In the genomic region with DNA sequence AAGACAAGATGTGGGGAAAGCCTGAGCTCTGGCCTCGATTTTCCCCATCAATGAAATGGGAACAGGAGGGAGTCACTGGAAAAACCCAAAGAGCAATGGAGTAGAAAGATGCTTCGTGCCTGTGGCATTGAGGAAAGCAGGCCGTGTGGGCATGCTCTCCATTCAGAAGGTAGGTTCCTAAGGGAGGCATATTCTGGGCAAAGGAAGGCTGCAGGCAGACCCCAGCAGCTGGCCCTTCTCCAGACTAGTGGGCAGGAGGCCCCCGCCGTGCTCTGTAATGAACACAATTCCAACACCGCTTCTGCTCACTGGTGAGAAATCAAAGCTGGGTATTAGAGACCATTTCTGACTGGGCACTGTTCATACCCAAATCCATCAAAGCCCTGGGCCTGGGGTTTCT, we compare ENCODE assay signal across 10 mouse cellular contexts. TPM values are rescaled to one million over a fixed set of nuclear protein-coding genes. Genes with fewer than 3 reads are reported as not detected.
DNase-seq lines count a peak whose midpoint lies in the region; ATAC-seq and TF ChIP-seq lines count a peak whose summit lies in the region.
"Had no signal": no experiment of that assay in that cellular context is flagged by ENCODE, and none has a peak within 500 bp of the region (broad histone marks: within the 10 kb centered on the region; RNA-seq: fewer than 3 reads in every experiment).

No protein-coding gene starts in this region.

- H3K27ac ChIP-seq in lung, embryonic 14.5 days (ENCODE audit: low read depth) = no peak overlapping the region
- peak overlapping the region; percentile 92 for H3K27ac ChIP-seq in embryonic fibroblast, embryonic 13.5 days (ENCODE audit: insufficient read depth, low read length)
- H3K27ac ChIP-seq in intestine, embryonic 14.5 days (ENCODE audit: low read depth) = no peak overlapping the region
- H3K27ac ChIP-seq in small intestine, adult 2 months (ENCODE audit: insufficient read depth, low read depth, low read length) = no peak overlapping the region

- peak overlapping the region; percentile 74 for H3K4me3 ChIP-seq in lung, embryonic 14.5 days (ENCODE audit: low read depth, low read length)
- peak overlapping the region; percentile 82 for H3K4me3 ChIP-seq in embryonic fibroblast, embryonic 13.5 days (ENCODE audit: insufficient read depth, low read length)
- H3K4me3 ChIP-seq in intestine, embryonic 14.5 days (ENCODE audit: low read depth, low read length) = peak overlapping the region; percentile 0; the same call in 1 of the 2 replicates
- H3K4me3 ChIP-seq in small intestine, adult 2 months (ENCODE audit: low read depth, low read length) = peak overlapping the region; percentile 27

- H3K4me1 ChIP-seq in lung, embryonic 14.5 days (ENCODE audit: insufficient read depth) = peaks cover 24% of the 10 kb centered on the region
- H3K4me1 ChIP-seq in embryonic fibroblast, embryonic 13.5 days (ENCODE audit: control insufficient read depth, insufficient read depth, low read length) = peaks cover 8% of the 10 kb centered on the region
- H3K4me1 ChIP-seq in intestine, embryonic 14.5 days (replicated peaks; ENCODE audit: control insufficient read depth, insufficient read depth, low read length) = peaks cover 35% of the 10 kb centered on the region
- peaks cover 11% of the 10 kb centered on the region for H3K4me1 ChIP-seq in small intestine, adult 2 months (ENCODE audit: control insufficient read depth, insufficient read depth, insufficient read length, low read length)

- TF ChIP-seq POLR2A in embryonic fibroblast, embryonic 13.5 days (IDR thresholded peaks at IDR 0.05; ENCODE audit: low read depth, low read length) = no peak
- TF ChIP-seq POLR2A in small intestine, adult 2 months (IDR thresholded peaks at IDR 0.05; ENCODE audit: low read depth, low read length) = no peak

- no peaks in the 10 kb centered on the region for H3K36me3 ChIP-seq in lung, embryonic 14.5 days (ENCODE audit: insufficient read depth)
- H3K36me3 ChIP-seq in intestine, embryonic 14.5 days (ENCODE audit: control insufficient read depth, insufficient read depth, low read length) = no peaks in the 10 kb centered on the region
- no peaks in the 10 kb centered on the region for H3K36me3 ChIP-seq in small intestine, adult 2 months (ENCODE audit: control insufficient read depth, insufficient read depth, low read length)

- no peaks in the 10 kb centered on the region; the same call in 1 of the 2 replicates for H3K27me3 ChIP-seq in lung, embryonic 14.5 days (ENCODE audit: insufficient read depth, low read length)
- H3K27me3 ChIP-seq in intestine, embryonic 14.5 days (replicated peaks; ENCODE audit: control insufficient read depth, insufficient read depth, low read length) = peaks cover 29% of the 10 kb centered on the region
- H3K27me3 ChIP-seq in small intestine, adult 2 months (ENCODE audit: control insufficient read depth, insufficient read depth, low read length) = 0 out of 2 replicates have a peak, but pooled peaks cover 17% of the 10 kb centered on the region
- H3K27me3 ChIP-seq: Patski had no signal

- DNase-seq in lung, embryonic 14.5 days = no peak
- DNase-seq in lung, postnatal 4 days = no peak
- DNase-seq in intestine, embryonic 14.5 days (ENCODE audit: low spot score) = no peak
- no peak for DNase-seq in frontal cortex, adult 2 months (ENCODE audit: extremely low spot score in 1 of 2, low spot score in 1 of 2)
- no peak for DNase-seq in adrenal gland, adult 18-20 months (ENCODE audit: low spot score in 2 of 2)
- no peak for DNase-seq in layer of hippocampus, postnatal 25 days (ENCODE audit: extremely low spot score in 1 of 2, low spot score in 1 of 2)

- ATAC-seq in lung, embryonic 14.5 days (ENCODE audit: insufficient read depth) = no peak
- no peak for ATAC-seq in intestine, embryonic 14.5 days (replicated peaks; ENCODE audit: low FRiP score, low TSS enrichment, low read depth)
- ATAC-seq: Patski had no signal

- H3K9me3 ChIP-seq in lung, embryonic 14.5 days (ENCODE audit: low read depth, low read length) = no peaks in the 10 kb centered on the region
- no peaks in the 10 kb centered on the region for H3K9me3 ChIP-seq in intestine, embryonic 14.5 days (ENCODE audit: control insufficient read depth, low read length)

- 47% methylated on average over 6 of the region's 6 CpGs for WGBS in lung, embryonic 14.5 days
- WGBS in intestine, embryonic 14.5 days = 49% methylated on average over 6 of the region's 6 CpGs
- 71% methylated on average over 6 of the region's 6 CpGs for WGBS in small intestine, adult 2 months

- TF ChIP-seq CTCF in lung, embryonic 14.5 days (IDR thresholded peaks at IDR 0.05; ENCODE audit: low read depth) = no peak
- TF ChIP-seq CTCF in embryonic fibroblast, embryonic 13.5 days (IDR thresholded peaks at IDR 0.05; ENCODE audit: borderline replicate concordance, insufficient read depth, low read length) = no peak
- TF ChIP-seq CTCF in small intestine, adult 2 months (IDR thresholded peaks at IDR 0.05; ENCODE audit: extremely low read depth, insufficient read length, insufficient replicate concordance, low read depth, low read length) = no peak

- 0 out of 2 replicates have a peak overlapping the region, but pooled peaks have one; percentile 11 for H3K9ac ChIP-seq in lung, embryonic 14.5 days
- H3K9ac ChIP-seq in intestine, embryonic 14.5 days (ENCODE audit: low read length) = no peak overlapping the region

- H3K4me2 ChIP-seq in lung, embryonic 14.5 days = peak overlapping the region; percentile 90
- peak overlapping the region; percentile 93 for H3K4me2 ChIP-seq in intestine, embryonic 14.5 days (ENCODE audit: low read length)

RNA-seq across cellular contexts. Expression of gene Unc5b, which starts 2.3 kb away (rescaled TPM):
- polyA plus RNA-seq in lung, embryonic 14.5 days (2014; fragmentation: Nextera tagmentation; extraction: Ambion mirVana) = 6.6 TPM in 2 replicates
- 101 and 119 TPM in 2 replicates for polyA plus RNA-seq in embryonic fibroblast, embryonic 13.5 days (2011; ENCODE audit: insufficient read length, low read depth, missing spikeins)
- polyA plus RNA-seq in intestine, embryonic 14.5 days (2014; fragmentation: Nextera tagmentation; extraction: Ambion mirVana) = 5.0 and 5.2 TPM in 2 replicates
- polyA plus RNA-seq in small intestine, adult 2 months (2012; rRNA removed) = 24.6 and 71.6 TPM in 2 replicates
- 7.2 and 7.4 TPM in 2 replicates for polyA plus RNA-seq in frontal cortex, adult 2 months (2012; rRNA removed)
- 1 to 10 TPM; 4.1 to 6.7 TPM for total RNA-seq in adrenal gland, adult 18-20 months (2021)
- total RNA-seq in layer of hippocampus, postnatal 25 days (2021) = 10 to 100 TPM; 15.9 to 16.4 TPM
- total RNA-seq: common myeloid progenitor, adult 5-6 weeks had no signal

Comparison
In these comparisons a context has a peak if more than half of its experiments do, and no peak if none do; other contexts are left out.
1. H3K4me3 ChIP-seq: peak in every context shown above with its lines; median percentile 82 in embryonic fibroblast, embryonic 13.5 days; 74 in lung, embryonic 14.5 days; 27 in small intestine, adult 2 months; 0 in intestine, embryonic 14.5 days.